Mouse (Mus musculus) hindbrain, embryonic 16.5 days (tissue): ENCODE data around the gene Hdgfl2. TPM values are rescaled to one million over a fixed set of nuclear protein-coding genes. Genes with fewer than 3 reads are reported as not detected.

Experiments
- ATAC-seq: fragments of 200-750 bp; cut with Nextera tagmentation; 2 replicates; pipeline ENCODE4 v1.8.0; 2017; ENCODE audit warnings: moderate TSS enrichment, moderate library complexity
- H3K27ac ChIP-seq: fragments of 300-500 bp; sonication (generic); 2 replicates; pipeline ENCODE4 v1.5.1; 2014; ENCODE audit warnings: low read depth, mild to moderate bottlenecking, control low read depth, low read length, moderate library complexity
- H3K27me3 ChIP-seq: fragments of 300-500 bp; sonication (generic); replicated peaks from 2 replicates; pipeline ENCODE4 v1.6.1; 2014; ENCODE audit warnings: low read length; ENCODE audit not compliant: control insufficient read depth, insufficient read depth
- H3K36me3 ChIP-seq: fragments of 300-500 bp; sonication (generic); 2 replicates; pipeline ENCODE4 v1.6.1; 2014; ENCODE audit warnings: mild to moderate bottlenecking, low read length, moderate library complexity, mixed read lengths; ENCODE audit not compliant: control insufficient read depth, insufficient read depth
- H3K4me1 ChIP-seq: fragments of 300-500 bp; sonication (generic); 2 replicates; pipeline ENCODE4 v1.6.1; 2014; ENCODE audit warnings: low read depth, low read length; ENCODE audit not compliant: control insufficient read depth, insufficient read depth
- H3K4me2 ChIP-seq: fragments of 300-500 bp; sonication (generic); 2 replicates; pipeline ENCODE4 v1.6.1; 2014; ENCODE audit warnings: mild to moderate bottlenecking, low read length, control low read depth, moderate library complexity
- H3K4me3 ChIP-seq: fragments of 300-500 bp; sonication (generic); 2 replicates; pipeline ENCODE4 v1.5.1; 2014; ENCODE audit warnings: mild to moderate bottlenecking, low read length, control low read depth, moderate library complexity
- H3K9ac ChIP-seq: fragments of 300-500 bp; sonication (generic); 2 replicates; pipeline ENCODE4 v1.6.1; 2014; ENCODE audit warnings: low read depth, mild to moderate bottlenecking, control low read depth, low read length, moderate library complexity
- H3K9me3 ChIP-seq: fragments of 300-500 bp; sonication (generic); 2 replicates; pipeline ENCODE4 v1.6.1; 2014; ENCODE audit warnings: mild to moderate bottlenecking, low read length, moderate library complexity; ENCODE audit not compliant: control insufficient read depth
- WGBS: fragments of 180-500 bp; shearing (Covaris S2); extraction: QIAGEN DNeasy Blood & Tissue Kit; methylation state at CpG from one replicate; pipeline ENCODE4 v1.1.7; 2014; 5-methylcytosine and 5-hydroxymethylcytosine counted together
- polyA plus RNA-seq: library from polyadenylated mRNA; unstranded; fragments of >200 nt; fragmentation: Nextera tagmentation; extraction: Ambion mirVana; gene quantifications from 2 replicates; pipeline ENCODE4 v1.2.1, GENCODE M21; 2015

Gene Hdgfl2
- polyA plus RNA-seq, 1 experiment from 2014 or later, result 125 TPM

DNA sequence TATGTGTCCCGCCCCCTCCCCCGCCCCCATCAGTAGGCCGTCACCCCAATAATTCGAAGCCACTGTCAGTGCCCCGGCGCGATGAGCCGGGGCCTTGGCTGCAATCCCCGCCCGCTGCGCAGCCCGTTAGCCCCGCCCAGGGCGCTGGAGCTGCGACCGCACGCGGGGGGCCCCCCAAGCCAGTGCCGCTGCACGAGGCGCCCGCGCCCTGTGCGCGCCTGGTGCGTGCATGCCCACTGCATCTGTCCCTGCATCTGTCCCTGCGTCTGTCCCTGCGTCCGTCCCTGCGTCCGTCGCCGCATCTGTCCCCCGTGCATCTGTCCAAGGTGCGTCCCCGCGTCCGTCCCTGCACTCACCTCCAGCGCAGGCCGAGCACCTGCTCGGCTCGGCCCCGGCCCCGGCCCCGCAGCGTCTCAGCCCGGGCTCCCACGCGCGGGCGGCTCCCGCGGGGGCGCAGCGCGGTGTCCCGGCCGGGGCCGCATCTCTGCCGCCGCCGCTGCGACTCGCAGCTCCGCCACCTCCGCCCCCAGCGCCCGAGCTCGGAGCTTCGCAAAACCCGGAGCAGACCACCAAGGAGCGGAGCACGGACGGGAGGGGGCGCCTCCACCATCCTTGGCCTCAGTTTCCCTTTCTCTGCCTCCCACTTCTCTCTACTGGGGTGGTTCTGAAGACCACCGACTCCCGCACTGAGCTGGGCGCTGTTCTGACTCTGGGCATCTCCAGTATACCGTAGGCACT, 60.6 kb downstream of the Hdgfl2 start, which contains the start of gene Sema6b:
Gene Sema6b, minus strand, starts transcription at position 486 of the 738 bp plus-strand sequence.
- Histone ChIP-seq H3K27me3 (no peaks in the 10 kb centered on the region), H3K4me1 (peaks cover 33% of the 10 kb centered on the region)

GRCm38 (mm10) chr17:56141702-56142605, 62.5 kb downstream of the Hdgfl2 start:
- WGBS, result under 1% methylated on average over 36 of the region's 47 CpGs

More for the DNA sequence above, 60.6 kb downstream of the Hdgfl2 start, which contains the start of gene Sema6b:
- peak; percentile 40 for ATAC-seq
- peak within 1 kb of the TSS; percentile 82 for H3K4me2 ChIP-seq
- no peaks in the 10 kb centered on the region for H3K36me3 ChIP-seq
- under 1% methylated on average over 65 of the region's 79 CpGs for WGBS
- peak within 1 kb of the TSS; percentile 83 for H3K27ac ChIP-seq
- no peaks in the 10 kb centered on the region for H3K9me3 ChIP-seq
- H3K4me3 ChIP-seq, result peak within 1 kb of the TSS; percentile 94
- peak within 1 kb of the TSS; percentile 90 for H3K9ac ChIP-seq

GRCm38 (mm10) chr17:56144546-56144945, 65.1 kb downstream of the Hdgfl2 start:
- no peaks in the 10 kb centered on the region for H3K9me3 ChIP-seq
- H3K36me3 ChIP-seq, result no peaks in the 10 kb centered on the region
- no peak overlapping the region for H3K4me3 ChIP-seq
- no peak overlapping the region for H3K27ac ChIP-seq
- peaks cover 21% of the 10 kb centered on the region for H3K4me1 ChIP-seq
- 0 out of 2 replicates have a peak, but pooled peaks cover 2% of the 10 kb centered on the region for H3K27me3 ChIP-seq
- WGBS, result 73% methylated on average over 9 of the region's 9 CpGs
- no peak for ATAC-seq
- H3K9ac ChIP-seq, result no peak overlapping the region
- no peak overlapping the region for H3K4me2 ChIP-seq

More at GRCm38 (mm10) chr17:56141702-56142605, 62.5 kb downstream of the Hdgfl2 start:
- Histone ChIP-seq H3K4me3 (peak overlapping the region; percentile 45), H3K9ac (peak overlapping the region; percentile 63), H3K9me3 (no peaks in the 10 kb centered on the region), H3K36me3 (no peaks in the 10 kb centered on the region), H3K4me2 (peak overlapping the region; percentile 59), H3K4me1 (peaks cover 33% of the 10 kb centered on the region), H3K27ac (peak overlapping the region; percentile 6; the same call in 1 of the 2 replicates), H3K27me3 (no peaks in the 10 kb centered on the region)
- ATAC-seq, result peak; percentile 47

DNA sequence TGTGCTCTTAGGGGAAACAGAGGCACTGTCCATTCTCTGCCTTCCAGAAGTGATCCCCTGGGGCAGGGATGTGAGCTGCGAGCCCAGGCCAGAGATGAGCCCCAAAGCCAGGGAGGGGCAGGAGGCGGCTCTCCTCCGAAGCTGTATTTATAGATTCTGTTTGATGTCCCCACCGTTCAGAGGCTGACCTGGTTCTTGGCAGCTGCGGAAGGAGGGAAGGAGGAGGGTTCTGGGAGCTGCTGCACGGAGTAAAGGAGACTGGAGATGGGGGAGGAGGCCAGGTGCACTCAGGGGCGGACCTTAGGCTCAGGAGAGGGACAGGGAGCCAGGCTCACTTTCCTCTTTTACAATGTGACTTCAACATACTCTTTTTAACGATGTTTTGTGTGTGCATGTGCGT, 66.7 kb downstream of the Hdgfl2 start:
- Histone ChIP-seq H3K27ac (no peak overlapping the region), H3K9ac (no peak overlapping the region), H3K4me1 (peaks cover 17% of the 10 kb centered on the region), H3K36me3 (no peaks in the 10 kb centered on the region), H3K27me3 (peaks cover 4% of the 10 kb centered on the region; the same call in 1 of the 2 replicates), H3K9me3 (no peaks in the 10 kb centered on the region), H3K4me2 (no peak overlapping the region), H3K4me3 (no peak overlapping the region)
- 22% methylated on average over 9 of the region's 9 CpGs for WGBS
- ATAC-seq, result no peak

GRCm38 (mm10) chr17:56147420-56147819, 68.0 kb downstream of the Hdgfl2 start:
- no peak overlapping the region for H3K4me3 ChIP-seq
- peaks cover 8% of the 10 kb centered on the region for H3K4me1 ChIP-seq
- ATAC-seq, result no peak
- H3K9ac ChIP-seq, result no peak overlapping the region
- H3K27me3 ChIP-seq, result peaks cover 4% of the 10 kb centered on the region; the same call in 1 of the 2 replicates
- H3K4me2 ChIP-seq, result no peak overlapping the region
- H3K27ac ChIP-seq, result no peak overlapping the region
- no peaks in the 10 kb centered on the region for H3K9me3 ChIP-seq
- no peaks in the 10 kb centered on the region for H3K36me3 ChIP-seq
- WGBS, result 79% methylated on average over 12 of the region's 12 CpGs

DNA sequence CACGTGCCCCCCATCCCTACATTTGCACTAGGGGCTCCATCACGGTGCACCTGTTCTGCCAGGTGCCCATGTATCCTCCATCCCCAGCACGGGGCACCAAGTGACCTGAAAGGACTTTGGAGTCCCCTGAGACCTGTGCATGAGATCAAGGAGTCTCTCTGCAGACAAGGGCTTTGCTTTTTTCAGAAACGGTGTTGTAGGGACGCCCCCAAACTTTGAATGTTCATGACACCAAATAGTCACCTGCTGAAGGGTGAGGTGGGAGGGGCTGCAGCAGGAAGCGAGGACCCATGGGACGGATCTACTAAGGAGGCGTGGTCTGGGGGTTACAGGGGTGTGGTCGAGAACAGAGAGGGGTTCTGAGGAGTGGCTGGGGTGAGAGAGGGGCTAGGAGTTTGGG, 68.8 kb downstream of the Hdgfl2 start:
- 22% methylated on average over 9 of the region's 9 CpGs for WGBS
- H3K9me3 ChIP-seq, result no peaks in the 10 kb centered on the region
- H3K27ac ChIP-seq, result no peak overlapping the region
- H3K36me3 ChIP-seq, result no peaks in the 10 kb centered on the region
- H3K4me2 ChIP-seq, result peak overlapping the region; percentile 91
- H3K9ac ChIP-seq, result peak overlapping the region; percentile 77
- peak overlapping the region; percentile 43 for H3K4me3 ChIP-seq
- no peak; the same call in 1 of the 2 replicates for ATAC-seq
- peaks cover 7% of the 10 kb centered on the region for H3K4me1 ChIP-seq
- peaks cover 4% of the 10 kb centered on the region; the same call in 1 of the 2 replicates for H3K27me3 ChIP-seq

GRCm38 (mm10) chr17:56148790-56149618, 69.6 kb downstream of the Hdgfl2 start:
- H3K9me3 ChIP-seq, result no peaks in the 10 kb centered on the region
- ATAC-seq, result peak; percentile 75
- under 1% methylated on average over 23 of the region's 30 CpGs for WGBS
- H3K36me3 ChIP-seq, result no peaks in the 10 kb centered on the region
- H3K4me2 ChIP-seq, result peak overlapping the region; percentile 91
- H3K27ac ChIP-seq, result no peak overlapping the region
- H3K4me1 ChIP-seq, result peaks cover 7% of the 10 kb centered on the region
- peaks cover 4% of the 10 kb centered on the region; the same call in 1 of the 2 replicates for H3K27me3 ChIP-seq
- peak overlapping the region; percentile 77 for H3K9ac ChIP-seq
- peak overlapping the region; percentile 43 for H3K4me3 ChIP-seq

DNA sequence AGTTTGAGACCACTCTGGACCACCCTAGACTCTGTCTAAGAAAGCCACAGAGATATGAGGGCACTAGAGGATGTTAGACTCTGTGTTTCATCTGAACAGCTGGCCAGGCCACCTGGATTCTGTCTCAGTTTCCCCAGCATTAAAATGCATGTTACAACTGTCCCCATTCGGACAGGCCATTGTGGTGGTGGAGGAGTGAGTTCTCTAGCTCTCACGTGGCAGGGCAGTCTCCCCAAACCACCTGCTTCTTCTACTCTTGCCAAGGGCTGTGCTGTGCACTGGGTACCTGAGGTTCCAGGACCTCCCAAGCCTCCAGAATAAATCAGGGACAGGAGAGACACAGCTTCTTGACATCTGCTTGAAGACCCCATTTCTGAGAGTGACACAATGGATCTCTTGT, 70.5 kb downstream of the Hdgfl2 start:
- no peak for ATAC-seq
- H3K4me2 ChIP-seq, result no peak overlapping the region
- peaks cover 4% of the 10 kb centered on the region; the same call in 1 of the 2 replicates for H3K27me3 ChIP-seq
- peaks cover 7% of the 10 kb centered on the region for H3K4me1 ChIP-seq
- no peaks in the 10 kb centered on the region for H3K36me3 ChIP-seq
- no peak overlapping the region for H3K9ac ChIP-seq
- H3K9me3 ChIP-seq, result no peaks in the 10 kb centered on the region
- no peak overlapping the region for H3K27ac ChIP-seq
- no peak overlapping the region for H3K4me3 ChIP-seq
- 36% methylated on average over 2 of the region's 2 CpGs for WGBS
